Mouse (Mus musculus): ENCODE results near the gene Tat. TPM values are rescaled to one million over a fixed set of nuclear protein-coding genes. Genes with fewer than 3 reads are reported as not detected.

The Tat gene
- 0.09 and 0.12 TPM in 2 replicates for polyA plus RNA-seq (2015; fragmentation: Nextera tagmentation; extraction: Ambion mirVana)

- H3K27ac ChIP-seq (ENCODE audit: low read length) = no peak within 1 kb of the TSS
- ATAC-seq (replicated peaks; ENCODE audit: extremely low read depth, insufficient read depth, low FRiP score) = no peak
- 72% methylated on average over 8 of the region's 8 CpGs for WGBS
These were observed at the start of gene Tat for GRCm38 (mm10) chr8:109990224-109990623. Tat (plus strand) TSS chr8:109990437.

GRCm38 (mm10) chr8:109941606-109942360 lies 48.5 kb upstream of the Tat start:
- H3K27me3 ChIP-seq (ENCODE audit: control insufficient read depth, insufficient read depth, low read length) = no peaks in the 10 kb centered on the region
- no peak overlapping the region for H3K27ac ChIP-seq (ENCODE audit: low read length)
- ATAC-seq (replicated peaks; ENCODE audit: extremely low read depth, insufficient read depth, low FRiP score) = no peak
- H3K9me3 ChIP-seq (replicated peaks; ENCODE audit: control insufficient read depth, low read length) = no peaks in the 10 kb centered on the region
- H3K9ac ChIP-seq (ENCODE audit: low read length) = no peak overlapping the region
- WGBS = 60% methylated on average over 2 of the region's 2 CpGs
- H3K4me3 ChIP-seq (ENCODE audit: low read length) = no peak overlapping the region
- H3K4me2 ChIP-seq (ENCODE audit: low read depth, low read length) = no peak overlapping the region
- H3K4me1 ChIP-seq (ENCODE audit: control insufficient read depth, insufficient read depth, low read length) = peaks cover 3% of the 10 kb centered on the region
- peaks cover 14% of the 10 kb centered on the region for H3K36me3 ChIP-seq (ENCODE audit: control insufficient read depth, insufficient read depth)

More at GRCm38 (mm10) chr8:109990224-109990623, at the start of gene Tat:
- no peak within 1 kb of the TSS for H3K4me2 ChIP-seq (ENCODE audit: low read depth, low read length)
- no peak within 1 kb of the TSS for H3K9ac ChIP-seq (ENCODE audit: low read length)
- H3K27me3 ChIP-seq (ENCODE audit: control insufficient read depth, insufficient read depth, low read length) = no peaks in the 10 kb centered on the region
- H3K4me3 ChIP-seq (ENCODE audit: low read length) = no peak within 1 kb of the TSS
- H3K4me1 ChIP-seq (ENCODE audit: control insufficient read depth, insufficient read depth, low read length) = no peaks in the 10 kb centered on the region
- no peaks in the 10 kb centered on the region for H3K36me3 ChIP-seq (ENCODE audit: control insufficient read depth, insufficient read depth)
- H3K9me3 ChIP-seq (replicated peaks; ENCODE audit: control insufficient read depth, low read length) = no peaks in the 10 kb centered on the region

DNA sequence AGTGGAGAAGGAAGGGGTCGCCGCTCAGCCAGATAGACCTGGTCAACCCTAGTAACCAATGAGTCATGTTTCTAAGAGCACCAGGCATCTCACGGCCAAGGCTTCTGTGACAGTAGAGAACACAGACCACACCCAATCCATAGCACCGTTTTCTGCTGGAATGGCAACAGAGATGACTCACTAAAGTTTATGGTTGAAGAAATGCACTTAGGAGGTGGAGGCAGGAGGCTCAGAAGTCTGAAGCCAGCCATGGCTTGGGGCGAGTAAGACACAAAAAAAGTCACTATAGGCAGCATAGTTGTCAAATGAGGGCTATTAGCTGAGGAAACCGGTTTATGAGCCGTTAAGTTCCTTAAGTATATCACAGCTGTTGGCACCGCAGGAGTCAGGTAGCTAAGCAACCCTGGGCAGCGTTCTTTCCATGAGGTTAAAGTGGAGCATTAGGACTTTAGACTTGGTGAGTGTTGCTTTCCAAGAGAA lies 45.0 kb upstream of the Tat start:
- WGBS = 51% methylated on average over 9 of the region's 9 CpGs
- Histone ChIP-seq H3K36me3 (ENCODE audit: control insufficient read depth, insufficient read depth) (peaks cover 9% of the 10 kb centered on the region), H3K4me3 (ENCODE audit: low read length) (no peak overlapping the region)

GRCm38 (mm10) chr8:109945694-109946093 lies 44.5 kb upstream of the Tat start:
- Histone ChIP-seq H3K36me3 (ENCODE audit: control insufficient read depth, insufficient read depth) (0 out of 2 replicates have a peak, but pooled peaks cover 5% of the 10 kb centered on the region), H3K9me3 (replicated peaks; ENCODE audit: control insufficient read depth, low read length) (no peaks in the 10 kb centered on the region), H3K27ac (ENCODE audit: low read length) (no peak overlapping the region), H3K27me3 (ENCODE audit: control insufficient read depth, insufficient read depth, low read length) (peaks cover 23% of the 10 kb centered on the region), H3K4me1 (ENCODE audit: control insufficient read depth, insufficient read depth, low read length) (peaks cover 7% of the 10 kb centered on the region), H3K9ac (ENCODE audit: low read length) (no peak overlapping the region), H3K4me3 (ENCODE audit: low read length) (no peak overlapping the region), H3K4me2 (ENCODE audit: low read depth, low read length) (no peak overlapping the region)
- ATAC-seq (replicated peaks; ENCODE audit: extremely low read depth, insufficient read depth, low FRiP score) = no peak
- WGBS = 74% methylated on average over 7 of the region's 7 CpGs

More for the DNA sequence above, 45.0 kb upstream of the Tat start:
- Histone ChIP-seq H3K9ac (ENCODE audit: low read length) (no peak overlapping the region), H3K4me2 (ENCODE audit: low read depth, low read length) (no peak overlapping the region), H3K4me1 (ENCODE audit: control insufficient read depth, insufficient read depth, low read length) (peaks cover 7% of the 10 kb centered on the region), H3K9me3 (replicated peaks; ENCODE audit: control insufficient read depth, low read length) (no peaks in the 10 kb centered on the region), H3K27me3 (ENCODE audit: control insufficient read depth, insufficient read depth, low read length) (peaks cover 18% of the 10 kb centered on the region), H3K27ac (ENCODE audit: low read length) (no peak overlapping the region)
- no peak for ATAC-seq (replicated peaks; ENCODE audit: extremely low read depth, insufficient read depth, low FRiP score)

GRCm38 (mm10) chr8:109946272-109946671 lies 44.0 kb upstream of the Tat start:
- Histone ChIP-seq H3K4me2 (ENCODE audit: low read depth, low read length) (no peak overlapping the region), H3K27me3 (ENCODE audit: control insufficient read depth, insufficient read depth, low read length) (peaks cover 23% of the 10 kb centered on the region), H3K27ac (ENCODE audit: low read length) (no peak overlapping the region), H3K4me3 (ENCODE audit: low read length) (no peak overlapping the region), H3K9ac (ENCODE audit: low read length) (no peak overlapping the region), H3K36me3 (ENCODE audit: control insufficient read depth, insufficient read depth) (no peaks in the 10 kb centered on the region), H3K4me1 (ENCODE audit: control insufficient read depth, insufficient read depth, low read length) (peaks cover 7% of the 10 kb centered on the region), H3K9me3 (replicated peaks; ENCODE audit: control insufficient read depth, low read length) (no peaks in the 10 kb centered on the region)
- 85% methylated on average over 7 of the region's 7 CpGs for WGBS
- ATAC-seq (replicated peaks; ENCODE audit: extremely low read depth, insufficient read depth, low FRiP score) = no peak

DNA sequence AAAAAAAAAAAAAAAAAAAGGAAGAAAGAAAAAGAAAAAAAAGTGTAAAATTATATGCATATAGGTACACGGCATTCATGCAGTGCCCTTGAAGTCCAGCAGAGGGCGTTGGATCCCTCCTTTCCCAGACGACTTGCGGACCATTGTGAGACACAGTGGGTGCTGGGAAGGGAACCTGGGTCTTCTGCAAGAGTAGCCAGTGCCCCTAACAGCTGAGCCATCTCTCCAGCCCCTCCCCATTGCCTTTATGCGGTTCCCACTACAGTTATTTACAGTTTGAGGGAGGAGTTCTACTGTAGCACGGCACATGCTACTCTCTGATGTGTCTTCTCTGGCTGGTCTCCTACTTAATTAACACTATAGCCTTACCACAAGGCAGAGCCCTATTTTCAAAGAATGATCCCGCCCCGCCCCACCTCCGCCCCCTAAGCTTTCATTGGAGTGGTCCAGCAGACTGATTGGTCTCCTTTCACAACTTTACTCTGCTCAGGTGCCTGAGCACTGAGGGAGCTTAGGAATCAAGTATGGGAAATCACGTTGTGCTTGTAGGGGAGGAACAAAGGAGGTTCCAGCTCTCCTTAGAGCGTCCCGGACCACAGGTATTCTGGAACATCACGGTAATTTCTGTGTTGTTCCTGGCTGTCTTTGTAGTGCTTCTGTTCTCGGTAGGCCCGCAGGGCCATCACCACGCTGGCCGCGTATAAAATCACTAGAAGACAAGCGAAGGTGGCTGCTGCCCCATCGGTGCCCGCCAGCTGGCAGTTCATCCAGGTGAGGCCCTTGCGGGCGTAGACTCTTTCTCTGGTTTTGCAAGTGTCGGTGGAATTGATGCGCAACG lies 42.6 kb upstream of the Tat start:
- no peak; the same call in 1 of the 2 replicates for ATAC-seq (replicated peaks; ENCODE audit: extremely low read depth, insufficient read depth, low FRiP score)
- H3K27me3 ChIP-seq (ENCODE audit: control insufficient read depth, insufficient read depth, low read length) = peaks cover 26% of the 10 kb centered on the region

GRCm38 (mm10) chr8:109948285-109948564 lies 42.0 kb upstream of the Tat start:
- peak overlapping the region; percentile 41 for H3K4me3 ChIP-seq (ENCODE audit: low read length)
- 4% methylated on average over 19 of the region's 19 CpGs for WGBS
- peaks cover 26% of the 10 kb centered on the region for H3K27me3 ChIP-seq (ENCODE audit: control insufficient read depth, insufficient read depth, low read length)
- no peak for ATAC-seq (replicated peaks; ENCODE audit: extremely low read depth, insufficient read depth, low FRiP score)
- no peaks in the 10 kb centered on the region for H3K36me3 ChIP-seq (ENCODE audit: control insufficient read depth, insufficient read depth)
- no peaks in the 10 kb centered on the region for H3K9me3 ChIP-seq (replicated peaks; ENCODE audit: control insufficient read depth, low read length)
- H3K4me1 ChIP-seq (ENCODE audit: control insufficient read depth, insufficient read depth, low read length) = peaks cover 4% of the 10 kb centered on the region
- H3K4me2 ChIP-seq (ENCODE audit: low read depth, low read length) = peak overlapping the region; percentile 67
- no peak overlapping the region for H3K27ac ChIP-seq (ENCODE audit: low read length)
- H3K9ac ChIP-seq (ENCODE audit: low read length) = peak overlapping the region; percentile 31; the same call in 1 of the 2 replicates

More for the DNA sequence above, 42.6 kb upstream of the Tat start:
- WGBS = 3% methylated on average over 26 of the region's 26 CpGs
- peak overlapping the region; percentile 67 for H3K4me2 ChIP-seq (ENCODE audit: low read depth, low read length)
- H3K27ac ChIP-seq (ENCODE audit: low read length) = no peak overlapping the region
- H3K36me3 ChIP-seq (ENCODE audit: control insufficient read depth, insufficient read depth) = no peaks in the 10 kb centered on the region
- H3K4me1 ChIP-seq (ENCODE audit: control insufficient read depth, insufficient read depth, low read length) = peaks cover 4% of the 10 kb centered on the region
- H3K9me3 ChIP-seq (replicated peaks; ENCODE audit: control insufficient read depth, low read length) = no peaks in the 10 kb centered on the region
- H3K4me3 ChIP-seq (ENCODE audit: low read length) = peak overlapping the region; percentile 41
- peak overlapping the region; percentile 31; the same call in 1 of the 2 replicates for H3K9ac ChIP-seq (ENCODE audit: low read length)

DNA sequence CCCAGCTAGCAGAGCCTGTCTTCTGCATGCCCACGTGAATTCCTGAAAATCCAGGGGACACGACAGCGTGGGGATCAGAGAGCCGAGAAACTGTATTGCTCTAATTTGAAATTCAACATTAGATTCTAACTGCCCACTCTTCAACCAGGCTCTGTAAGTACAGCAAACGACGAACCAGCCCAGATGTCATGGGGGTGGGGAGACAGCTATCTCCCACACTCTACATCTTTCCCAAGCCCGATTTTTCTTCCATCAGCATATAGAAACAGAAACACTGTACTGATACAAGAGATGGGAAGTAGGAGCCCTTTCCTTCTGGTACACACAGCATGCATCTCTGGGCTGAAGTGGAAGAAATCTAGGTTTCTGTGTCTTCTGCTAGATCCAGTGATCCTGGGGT lies 38.1 kb upstream of the Tat start:
- H3K27me3 ChIP-seq (ENCODE audit: control insufficient read depth, insufficient read depth, low read length) = peaks cover 26% of the 10 kb centered on the region
- H3K4me1 ChIP-seq (ENCODE audit: control insufficient read depth, insufficient read depth, low read length) = peaks cover 7% of the 10 kb centered on the region
- H3K9me3 ChIP-seq (replicated peaks; ENCODE audit: control insufficient read depth, low read length) = no peaks in the 10 kb centered on the region
- no peak for ATAC-seq (replicated peaks; ENCODE audit: extremely low read depth, insufficient read depth, low FRiP score)
- H3K36me3 ChIP-seq (ENCODE audit: control insufficient read depth, insufficient read depth) = no peaks in the 10 kb centered on the region
- no peak overlapping the region for H3K4me2 ChIP-seq (ENCODE audit: low read depth, low read length)
- no peak overlapping the region for H3K4me3 ChIP-seq (ENCODE audit: low read length)
- WGBS = 59% methylated on average over 7 of the region's 7 CpGs
- H3K27ac ChIP-seq (ENCODE audit: low read length) = no peak overlapping the region
- no peak overlapping the region for H3K9ac ChIP-seq (ENCODE audit: low read length)

GRCm38 (mm10) chr8:109954486-109954948 lies 35.7 kb upstream of the Tat start:
- Histone ChIP-seq H3K27ac (ENCODE audit: low read length) (no peak overlapping the region), H3K4me3 (ENCODE audit: low read length) (no peak overlapping the region), H3K27me3 (ENCODE audit: control insufficient read depth, insufficient read depth, low read length) (peaks cover 14% of the 10 kb centered on the region), H3K9ac (ENCODE audit: low read length) (no peak overlapping the region), H3K4me1 (ENCODE audit: control insufficient read depth, insufficient read depth, low read length) (peaks cover 10% of the 10 kb centered on the region), H3K9me3 (replicated peaks; ENCODE audit: control insufficient read depth, low read length) (no peaks in the 10 kb centered on the region), H3K36me3 (ENCODE audit: control insufficient read depth, insufficient read depth) (no peaks in the 10 kb centered on the region), H3K4me2 (ENCODE audit: low read depth, low read length) (no peak overlapping the region)
- no peak for ATAC-seq (replicated peaks; ENCODE audit: extremely low read depth, insufficient read depth, low FRiP score)
- 58% methylated on average over 13 of the region's 13 CpGs for WGBS
